Mouse (Mus musculus): Measurements from ENCODE around the gene Plod1.

Gene Plod1

DNA sequence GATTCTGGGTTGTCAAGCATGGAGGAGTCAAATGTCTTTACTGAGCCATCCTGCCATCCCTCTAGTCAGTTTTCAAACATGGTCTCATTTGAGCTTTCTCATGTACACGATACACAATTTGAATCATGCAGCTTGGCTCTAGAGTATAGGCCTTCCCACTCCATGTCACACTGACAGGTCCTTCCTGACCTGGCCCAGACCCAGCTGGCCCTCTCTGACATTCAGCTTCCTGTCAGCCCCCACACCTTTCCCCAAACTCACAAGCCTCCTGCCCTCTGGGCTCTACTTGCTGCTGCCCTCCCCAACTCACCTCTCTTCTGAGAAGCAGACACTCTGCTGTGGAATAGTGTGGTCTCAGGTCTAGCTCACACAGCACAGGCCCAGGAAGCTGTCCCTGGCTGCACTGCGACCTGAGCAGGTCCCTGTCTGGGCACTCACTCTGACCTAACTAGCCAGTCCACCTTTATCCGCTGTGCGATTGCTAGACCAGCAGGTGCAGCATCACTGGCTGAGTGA is 40.7 kb downstream of the Plod1 start:
- in situ Hi-C loops (cut with MboI, MseI) = no loop called here

- in situ Hi-C loops (cut with MboI, MseI) = no loop called here
Measured at GRCm38 (mm10) chr4:147890341-147890740, 46.2 kb downstream of the Plod1 start.

DNA sequence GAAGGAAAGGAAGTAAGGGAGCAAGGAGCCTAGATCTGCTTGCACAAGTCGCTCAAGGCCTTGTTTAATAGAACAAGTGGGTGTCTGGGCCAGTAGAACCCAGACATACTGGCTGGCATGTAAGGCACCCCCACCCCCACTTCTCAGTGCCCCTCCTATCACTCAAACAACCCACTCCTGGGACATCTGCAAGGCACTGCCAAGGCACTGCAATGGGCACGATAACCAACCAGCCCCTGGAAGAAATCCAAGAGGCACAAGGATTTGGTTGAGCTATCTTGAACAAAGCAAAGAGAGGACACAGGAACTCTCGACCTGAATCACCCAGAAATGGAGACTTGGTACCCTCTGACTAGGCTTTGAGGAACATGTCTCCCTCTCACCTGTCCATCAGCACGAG is 48.3 kb downstream of the Plod1 start:
- in situ Hi-C loops (cut with MboI, MseI) = no loop called here

DNA sequence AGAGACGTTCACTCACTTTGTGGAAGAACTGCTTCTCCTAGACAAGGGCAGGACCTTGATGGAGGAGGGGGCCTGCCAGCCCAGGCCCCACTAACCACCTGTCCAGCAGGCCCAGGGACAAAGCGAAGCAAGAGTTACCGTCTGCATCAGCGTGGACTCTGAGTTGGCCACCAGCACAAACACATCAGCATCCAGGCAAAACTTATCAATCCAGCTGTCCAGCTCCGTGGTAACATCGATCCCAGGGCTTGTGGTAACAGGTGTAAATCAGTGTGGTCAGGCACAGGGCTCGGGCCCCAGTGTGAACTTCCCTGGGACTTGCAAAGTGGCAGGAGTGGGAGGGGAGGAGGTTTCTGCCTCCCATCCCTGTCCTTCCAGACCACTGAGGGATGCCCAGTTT is 49.3 kb downstream of the Plod1 start:
- in situ Hi-C loops (cut with MboI, MseI) = no loop called here

DNA sequence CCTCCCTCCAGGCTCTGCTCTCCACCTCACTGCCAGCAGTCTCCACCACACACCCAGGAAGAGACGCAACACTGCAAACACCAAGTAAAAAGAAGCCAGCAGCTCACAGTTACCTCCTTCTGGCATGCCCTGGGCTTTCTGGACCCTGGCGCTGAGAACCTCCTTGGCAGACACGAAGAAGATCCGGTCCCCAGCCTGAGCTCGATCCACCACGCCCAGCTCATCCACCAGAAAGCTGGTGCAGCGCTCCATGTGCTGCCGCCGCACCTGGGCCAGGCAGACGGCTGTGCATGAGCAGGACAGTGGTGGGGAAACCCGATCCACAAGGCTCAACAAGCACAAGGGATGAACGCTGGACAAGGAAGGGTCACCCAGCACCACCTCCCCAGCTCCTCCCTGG is 50.4 kb downstream of the Plod1 start:
- in situ Hi-C loops (cut with MboI, MseI) = no loop called here

DNA sequence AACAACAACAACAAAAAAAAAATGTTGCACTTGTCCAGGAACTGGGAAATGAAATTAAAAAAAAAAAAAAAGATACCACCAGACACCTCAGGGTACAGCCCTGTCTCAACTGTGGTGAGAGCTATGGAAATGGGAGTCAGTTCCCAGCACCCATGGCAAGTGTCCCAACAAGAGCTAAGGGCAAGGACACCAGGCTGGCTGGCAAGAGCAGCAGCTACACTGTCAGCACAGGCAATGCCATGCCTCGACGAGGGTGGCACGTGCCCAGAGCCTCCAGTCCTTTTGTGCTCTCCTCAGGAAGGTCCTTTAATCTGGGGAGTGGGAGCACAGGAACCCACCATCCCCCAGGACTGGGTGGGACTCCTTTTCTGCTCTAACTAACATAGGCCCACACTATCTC is 52.4 kb downstream of the Plod1 start:
- in situ Hi-C loops (cut with MboI, MseI) = no loop called here

- in situ Hi-C loops (cut with MboI, MseI) = no loop called here
Measured at GRCm38 (mm10) chr4:147883041-147883440, 53.5 kb downstream of the Plod1 start.

DNA sequence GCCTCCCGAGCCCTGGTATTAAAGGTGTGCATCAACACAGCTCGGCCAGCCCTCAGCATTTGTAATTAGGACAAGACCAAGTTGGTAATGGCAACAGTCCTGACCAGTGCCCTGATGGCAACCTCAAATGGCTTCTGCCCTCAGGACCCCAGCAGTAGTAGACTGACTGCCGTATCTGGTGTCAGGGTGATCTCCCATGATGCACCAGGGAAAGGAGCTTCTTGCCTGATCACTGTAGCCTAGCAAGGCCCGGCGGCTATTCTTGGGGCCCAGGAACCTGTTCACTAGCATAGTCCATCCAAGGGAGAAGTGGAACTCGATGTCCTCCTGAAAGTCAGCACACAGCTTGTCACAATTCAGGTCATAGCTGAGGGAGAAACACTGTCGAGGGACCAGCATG is 54.8 kb downstream of the Plod1 start:
- in situ Hi-C loops (cut with MboI, MseI) = no loop called here

GRCm38 (mm10) chr4:147879865-147880264 is 56.7 kb downstream of the Plod1 start:
- in situ Hi-C loops (cut with MboI, MseI) = no loop called here

- in situ Hi-C loops (cut with MboI, MseI) = no loop called here
Measured at GRCm38 (mm10) chr4:147879456-147879855, 57.1 kb downstream of the Plod1 start.

DNA sequence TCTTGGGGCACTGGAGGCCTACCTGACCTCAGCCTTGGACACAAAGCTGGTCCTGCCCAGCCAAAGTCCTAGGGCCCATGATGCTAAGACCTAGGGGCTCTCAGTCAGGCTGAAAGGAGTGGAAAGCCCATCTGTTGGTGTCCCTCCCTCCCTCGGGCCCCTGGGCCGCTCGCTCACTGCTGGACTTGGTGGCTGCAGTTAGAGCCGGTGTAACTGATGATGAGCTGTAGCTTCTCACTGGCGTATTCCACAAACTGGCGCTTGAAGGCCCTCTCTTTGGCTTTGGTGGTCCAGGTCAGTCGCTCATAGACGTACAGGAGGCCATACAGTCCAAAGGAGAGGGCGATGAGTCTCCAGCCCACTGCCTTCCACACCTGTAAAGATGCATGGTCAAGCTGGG is 58.0 kb downstream of the Plod1 start:
- in situ Hi-C loops (cut with MboI, MseI) = no loop called here

GRCm38 (mm10) chr4:147875852-147876575 is 60.6 kb downstream of the Plod1 start:
- in situ Hi-C loops (cut with MboI, MseI) = no loop called here

DNA sequence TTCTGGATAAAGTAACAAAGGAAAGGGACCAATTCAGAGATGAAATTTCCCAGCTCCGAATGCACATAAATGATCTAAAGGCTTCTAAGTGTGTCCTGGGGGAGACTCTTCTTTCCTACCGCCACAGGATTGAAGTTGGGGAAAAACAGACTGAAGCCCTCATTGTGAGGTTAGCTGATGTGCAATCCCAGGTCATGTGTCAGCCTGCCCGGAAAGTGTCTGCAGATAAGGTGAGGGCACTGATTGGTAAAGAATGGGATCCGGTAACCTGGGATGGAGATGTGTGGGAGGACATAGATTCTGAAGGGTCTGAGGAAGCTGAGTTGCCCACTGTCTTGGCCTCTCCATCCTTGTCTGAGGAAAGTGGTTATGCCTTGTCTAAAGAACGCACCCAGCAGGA is 67.3 kb downstream of the Plod1 start:
- in situ Hi-C loops (cut with MboI, MseI) = loop anchor here (10.0 to 25.0 kb wide), 2 partner anchors 593 to 1076 kb away; no protein-coding TSS in a partner anchor

- in situ Hi-C loops (cut with MboI, MseI) = loop anchor here (10.0 to 25.0 kb wide), 2 partner anchors 594 to 1076 kb away; no protein-coding TSS in a partner anchor
Measured at GRCm38 (mm10) chr4:147868450-147869031, 68.0 kb downstream of the Plod1 start, which contains the start of the genes Miip and Fv1. TSS of gene Miip (minus strand) at chr4:147868816. TSS of gene Fv1 (plus strand) at chr4:147868979.

- in situ Hi-C loops (cut with MboI, MseI) = loop anchor here (10.0 to 25.0 kb wide), 2 partner anchors 594 to 1077 kb away; no protein-coding TSS in a partner anchor
Measured at GRCm38 (mm10) chr4:147867563-147868449, 68.8 kb downstream of the Plod1 start.

GRCm38 (mm10) chr4:147866793-147867192 is 69.8 kb downstream of the Plod1 start:
- in situ Hi-C loops (cut with MboI, MseI) = loop anchor here (10.0 to 25.0 kb wide), 2 partner anchors 596 to 1078 kb away; no protein-coding TSS in a partner anchor

GRCm38 (mm10) chr4:147866056-147866455 is 70.5 kb downstream of the Plod1 start:
- in situ Hi-C loops (cut with MboI, MseI) = loop anchor here (10.0 to 25.0 kb wide), 2 partner anchors 596 to 1079 kb away; no protein-coding TSS in a partner anchor

GRCm38 (mm10) chr4:147865651-147866050 is 70.9 kb downstream of the Plod1 start:
- in situ Hi-C loops (cut with MboI, MseI) = loop anchor here (10.0 to 25.0 kb wide), 2 partner anchors 597 to 1079 kb away; no protein-coding TSS in a partner anchor

- in situ Hi-C loops (cut with MboI, MseI) = loop anchor here (10.0 to 25.0 kb wide), 2 partner anchors 600 to 1083 kb away; no protein-coding TSS in a partner anchor
Measured at GRCm38 (mm10) chr4:147862051-147862450, 74.5 kb downstream of the Plod1 start.
